Mouse (Mus musculus): ENCODE measurements at regions not wholly inside any gene's neighbourhood (a gene's known extent, or its start where the extent isn't known, plus 50 kb on each side); places are given as distances from the start of the nearest gene placed in this dataset.

- TF ChIP-seq FLI1 (IDR thresholded peaks at IDR 0.05; ENCODE audit: low read length) (no peak), GATA1 (IDR thresholded peaks at IDR 0.05; ENCODE audit: borderline replicate concordance, low read length) (no peak)
- H3K36me3 ChIP-seq (replicated peaks; ENCODE audit: low read length), result no peaks in the 10 kb centered on the region
- no peaks in the 10 kb centered on the region for H3K27me3 ChIP-seq (replicated peaks)
- peaks cover 12% of the 10 kb centered on the region for H3K9me3 ChIP-seq
- no peaks in the 10 kb centered on the region for H3K4me1 ChIP-seq
- H3K4me3 ChIP-seq (replicated peaks), result no peak overlapping the region
Measured at GRCm38 (mm10) chr13:59264126-59264525, 320.9 kb downstream of the Agtpbp1 start.

GRCm38 (mm10) chr13:59261924-59262323 is 323.1 kb downstream of the Agtpbp1 start:
- Histone ChIP-seq H3K4me3 (replicated peaks) (peak overlapping the region; percentile 10), H3K36me3 (replicated peaks; ENCODE audit: low read length) (no peaks in the 10 kb centered on the region), H3K4me1 (no peaks in the 10 kb centered on the region), H3K9me3 (peaks cover 13% of the 10 kb centered on the region), H3K27me3 (replicated peaks) (no peaks in the 10 kb centered on the region)
- no peak for TF ChIP-seq GATA1 (IDR thresholded peaks at IDR 0.05; ENCODE audit: borderline replicate concordance, low read length)
- TF ChIP-seq FLI1 (IDR thresholded peaks at IDR 0.05; ENCODE audit: low read length), result no peak

GRCm38 (mm10) chr13:59255798-59256435 is 329.1 kb downstream of the Agtpbp1 start:
- no peaks in the 10 kb centered on the region for H3K4me1 ChIP-seq
- TF ChIP-seq GATA1 (IDR thresholded peaks at IDR 0.05; ENCODE audit: borderline replicate concordance, low read length) (no peak), FLI1 (IDR thresholded peaks at IDR 0.05; ENCODE audit: low read length) (no peak)
- H3K9me3 ChIP-seq, result peaks cover 8% of the 10 kb centered on the region; the same call in 1 of the 2 replicates
- no peaks in the 10 kb centered on the region for H3K36me3 ChIP-seq (replicated peaks; ENCODE audit: low read length)
- H3K27me3 ChIP-seq (replicated peaks), result no peaks in the 10 kb centered on the region
- H3K4me3 ChIP-seq (replicated peaks), result no peak overlapping the region

- Histone ChIP-seq H3K4me1 (no peaks in the 10 kb centered on the region), H3K4me3 (replicated peaks) (no peak overlapping the region), H3K27me3 (replicated peaks) (no peaks in the 10 kb centered on the region), H3K36me3 (replicated peaks; ENCODE audit: low read length) (no peaks in the 10 kb centered on the region), H3K9me3 (peaks cover 4% of the 10 kb centered on the region; the same call in 1 of the 2 replicates)
- TF ChIP-seq GATA1 (IDR thresholded peaks at IDR 0.05; ENCODE audit: borderline replicate concordance, low read length) (no peak), FLI1 (IDR thresholded peaks at IDR 0.05; ENCODE audit: low read length) (no peak)
Measured at GRCm38 (mm10) chr13:59253667-59254558, 331.1 kb downstream of the Agtpbp1 start.

GRCm38 (mm10) chr13:59251252-59252006 is 333.6 kb downstream of the Agtpbp1 start:
- Histone ChIP-seq H3K4me1 (no peaks in the 10 kb centered on the region), H3K36me3 (replicated peaks; ENCODE audit: low read length) (no peaks in the 10 kb centered on the region), H3K4me3 (replicated peaks) (no peak overlapping the region), H3K27me3 (replicated peaks) (no peaks in the 10 kb centered on the region), H3K9me3 (no peaks in the 10 kb centered on the region)
- no peak for TF ChIP-seq FLI1 (IDR thresholded peaks at IDR 0.05; ENCODE audit: low read length)
- no peak for TF ChIP-seq GATA1 (IDR thresholded peaks at IDR 0.05; ENCODE audit: borderline replicate concordance, low read length)

GRCm38 (mm10) chr13:59248411-59248810 is 336.6 kb downstream of the Agtpbp1 start:
- Histone ChIP-seq H3K36me3 (replicated peaks; ENCODE audit: low read length) (no peaks in the 10 kb centered on the region), H3K4me1 (no peaks in the 10 kb centered on the region), H3K4me3 (replicated peaks) (no peak overlapping the region), H3K9me3 (0 out of 2 replicates have a peak, but pooled peaks cover 2% of the 10 kb centered on the region), H3K27me3 (replicated peaks) (no peaks in the 10 kb centered on the region)
- TF ChIP-seq FLI1 (IDR thresholded peaks at IDR 0.05; ENCODE audit: low read length), result no peak
- no peak for TF ChIP-seq GATA1 (IDR thresholded peaks at IDR 0.05; ENCODE audit: borderline replicate concordance, low read length)

GRCm38 (mm10) chr13:59246984-59247537 is 338.0 kb downstream of the Agtpbp1 start:
- TF ChIP-seq GATA1 (IDR thresholded peaks at IDR 0.05; ENCODE audit: borderline replicate concordance, low read length) (no peak), FLI1 (IDR thresholded peaks at IDR 0.05; ENCODE audit: low read length) (no peak)
- Histone ChIP-seq H3K27me3 (replicated peaks) (no peaks in the 10 kb centered on the region), H3K4me1 (no peaks in the 10 kb centered on the region), H3K36me3 (replicated peaks; ENCODE audit: low read length) (no peaks in the 10 kb centered on the region), H3K4me3 (replicated peaks) (no peak overlapping the region), H3K9me3 (0 out of 2 replicates have a peak, but pooled peaks cover 2% of the 10 kb centered on the region)

GRCm38 (mm10) chr13:59246070-59246469 is 339.0 kb downstream of the Agtpbp1 start:
- TF ChIP-seq GATA1 (IDR thresholded peaks at IDR 0.05; ENCODE audit: borderline replicate concordance, low read length) (no peak), FLI1 (IDR thresholded peaks at IDR 0.05; ENCODE audit: low read length) (no peak)
- no peaks in the 10 kb centered on the region for H3K4me1 ChIP-seq
- H3K4me3 ChIP-seq (replicated peaks), result peak overlapping the region; percentile 39
- no peaks in the 10 kb centered on the region for H3K27me3 ChIP-seq (replicated peaks)
- no peaks in the 10 kb centered on the region for H3K36me3 ChIP-seq (replicated peaks; ENCODE audit: low read length)
- 0 out of 2 replicates have a peak, but pooled peaks cover 2% of the 10 kb centered on the region for H3K9me3 ChIP-seq

- H3K4me3 ChIP-seq (replicated peaks), result no peak overlapping the region
- no peaks in the 10 kb centered on the region for H3K27me3 ChIP-seq (replicated peaks)
- TF ChIP-seq GATA1 (IDR thresholded peaks at IDR 0.05; ENCODE audit: borderline replicate concordance, low read length) (no peak), FLI1 (IDR thresholded peaks at IDR 0.05; ENCODE audit: low read length) (no peak)
- H3K36me3 ChIP-seq (replicated peaks; ENCODE audit: low read length), result no peaks in the 10 kb centered on the region
- no peaks in the 10 kb centered on the region for H3K4me1 ChIP-seq
- 0 out of 2 replicates have a peak, but pooled peaks cover 2% of the 10 kb centered on the region for H3K9me3 ChIP-seq
Measured at GRCm38 (mm10) chr13:59244622-59245021, 340.4 kb downstream of the Agtpbp1 start.

All from megakaryocyte, embryonic 14.5 days (primary cell).